Comparison of ENCODE assay signal across 21 mouse cellular contexts in the genomic region with DNA sequence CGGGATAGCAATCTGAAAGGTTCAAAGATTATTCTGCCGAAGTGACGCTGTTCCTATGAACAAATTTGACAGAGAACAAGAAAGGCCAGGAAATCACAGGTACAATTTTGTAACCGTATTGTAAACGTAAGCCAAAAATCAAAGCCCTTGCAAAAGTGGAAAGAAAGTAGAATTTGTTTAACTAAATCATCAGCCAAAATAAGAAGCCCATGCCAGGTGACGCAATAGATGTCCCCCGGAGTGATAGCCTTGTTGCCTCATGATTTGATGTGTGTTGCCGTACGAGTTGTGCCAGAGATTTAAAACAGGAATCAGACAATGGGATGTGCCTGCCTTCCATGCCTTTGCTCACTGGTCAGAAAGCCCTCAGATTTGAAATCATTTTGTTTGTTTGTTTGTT.
DNase-seq lines count a peak whose midpoint lies in the region; ATAC-seq lines count a peak whose summit lies in the region.
"Had no signal": no experiment of that assay in that cellular context is flagged by ENCODE, and none has a peak within 500 bp of the region (broad histone marks: within the 10 kb centered on the region; RNA-seq: fewer than 3 reads in every experiment).

No protein-coding gene starts in this region.

- peak; percentile 33 for DNase-seq in heart, adult 11 months
- DNase-seq in heart, postnatal 14 days, result no peak
- peak; percentile 29 for DNase-seq in liver, embryonic 11.5 days (ENCODE audit: low spot score)
- DNase-seq in liver (no peak), NIH3T3 (ENCODE audit: low read depth) (peak; percentile 33)
- no peak for DNase-seq in layer of hippocampus, postnatal 36 days
- DNase-seq: cerebellum, adult 11 months; cerebellum, adult 8-10 months; cerebellum, postnatal 14 days; embryo, embryonic 11 days; gastrocnemius, postnatal 10 days; heart, postnatal 4 days had no signal

- WGBS in liver, embryonic 11.5 days, result 75% methylated on average over 9 of the region's 9 CpGs

- no peak overlapping the region for H3K4me2 ChIP-seq in liver, embryonic 11.5 days
- H3K4me2 ChIP-seq: embryonic facial prominence, embryonic 15.5 days; forebrain, embryonic 15.5 days; heart, embryonic 13.5 days; hindbrain, embryonic 12.5 days had no signal

- H3K27ac ChIP-seq in liver, embryonic 11.5 days (ENCODE audit: low read depth, low read length), result no peak overlapping the region
- H3K27ac ChIP-seq: embryonic facial prominence, embryonic 15.5 days; forebrain, embryonic 15.5 days; heart, embryonic 13.5 days; hindbrain, embryonic 12.5 days had no signal

- H3K4me3 ChIP-seq in liver, embryonic 11.5 days (ENCODE audit: low read depth, low read length), result no peak overlapping the region
- H3K4me3 ChIP-seq: embryonic facial prominence, embryonic 15.5 days; erythroblast, embryonic 14.5 days; forebrain, embryonic 15.5 days; heart, embryonic 13.5 days; hindbrain, embryonic 12.5 days had no signal

- intact Hi-C loops in heart, postnatal 14 days (cut with DNase I), result no loop called here

- H3K27me3 ChIP-seq in liver, embryonic 11.5 days (replicated peaks; ENCODE audit: control insufficient read depth, insufficient read depth, low read length), result no peaks in the 10 kb centered on the region
- H3K27me3 ChIP-seq: embryonic facial prominence, embryonic 15.5 days; forebrain, embryonic 15.5 days; heart, embryonic 13.5 days; hindbrain, embryonic 12.5 days had no signal

- H3K9ac ChIP-seq in liver, embryonic 11.5 days (ENCODE audit: low read depth, low read length), result no peak overlapping the region
- H3K9ac ChIP-seq: embryonic facial prominence, embryonic 15.5 days; forebrain, embryonic 15.5 days; heart, embryonic 13.5 days; hindbrain, embryonic 12.5 days had no signal

- no peaks in the 10 kb centered on the region for H3K9me3 ChIP-seq in liver, embryonic 11.5 days (ENCODE audit: control insufficient read depth, low read length)
- H3K9me3 ChIP-seq: embryonic facial prominence, embryonic 15.5 days; forebrain, embryonic 15.5 days; G1E; hindbrain, embryonic 12.5 days had no signal

- H3K4me1 ChIP-seq in liver, embryonic 11.5 days (replicated peaks; ENCODE audit: control insufficient read depth, insufficient read depth, low read length), result peaks cover 7% of the 10 kb centered on the region
- H3K4me1 ChIP-seq: forebrain, embryonic 15.5 days; hindbrain, embryonic 12.5 days had no signal

- H3K36me3 ChIP-seq in liver, embryonic 11.5 days (ENCODE audit: control insufficient read depth, insufficient read depth, low read length), result no peaks in the 10 kb centered on the region
- H3K36me3 ChIP-seq: embryonic facial prominence, embryonic 15.5 days; forebrain, embryonic 15.5 days; G1E; heart, embryonic 13.5 days; hindbrain, embryonic 12.5 days had no signal

- no peak for ATAC-seq in liver, embryonic 11.5 days (replicated peaks; ENCODE audit: low FRiP score)
- ATAC-seq: CD4-positive, CD25-positive, alpha-beta regulatory T cell, adult 4 months; forebrain, embryonic 15.5 days; hindbrain, embryonic 16.5 days; inflammation-experienced regulatory T-cells, adult 6 months had no signal

Comparison
In these comparisons a context has a peak if more than half of its experiments do, and no peak if none do; other contexts are left out.
1. DNase-seq: peak in heart, adult 11 months (single experiment), liver, embryonic 11.5 days (single experiment) and NIH3T3 (single experiment); none in heart, postnatal 14 days (0 of 2), liver (single experiment) and layer of hippocampus, postnatal 36 days (0 of 2).